Mouse (Mus musculus) left cerebral cortex, adult 2 months (tissue): ENCODE measurements around the gene Abtb2. TPM values are rescaled to one million over a fixed set of nuclear protein-coding genes. Genes with fewer than 3 reads are reported as not detected.

Experiments used
- DNase-seq, 2 experiments: peaks; one replicate each; pipeline ENCODE4 v3.0.0; 2021 to 2022; ENCODE audit warnings: low spot score in 2 of 2, mixed read lengths in 1 of 2; ENCODE audit errors: extremely low spot score in 1 of 2
- H3K27ac ChIP-seq: fragments of 200-600 bp; 2 replicates; pipeline ENCODE4 v1.8.1; 2022
- H3K4me3 ChIP-seq: fragments of 200-600 bp; 2 replicates; pipeline ENCODE4 v1.8.1; 2022
- CTCF ChIP-seq: fragments of 200-600 bp; IDR thresholded peaks from 2 replicates; pipeline ENCODE4 v1.8.1; 2022; ENCODE audit warnings: antibody characterized with exemption, mild to moderate bottlenecking, moderate library complexity
- intact Hi-C: fragments of 180-260 bp; cut with DNase I; formaldehyde crosslinking; loops from one replicate; pipeline ENCODE4 v1.15.1; 2025
- total RNA-seq, 2 experiments: library from RNA; stranded (reverse); gene quantifications; 2 replicates each; pipeline ENCODE4 v1.2.3; 2021

Gene Abtb2
- total RNA-seq, 2 experiments from 2014 or later = 8.1 to 9.7 TPM

GRCm38 (mm10) chr2:103603869-103604268 lies 37.8 kb downstream of the Abtb2 start:
- H3K27ac ChIP-seq = no peak overlapping the region
- intact Hi-C loops = no loop called here
- no peak for TF ChIP-seq CTCF
- no peak overlapping the region for H3K4me3 ChIP-seq
- DNase-seq = no peak

GRCm38 (mm10) chr2:103605805-103606498 lies 39.8 kb downstream of the Abtb2 start:
- no peak for DNase-seq
- no peak for TF ChIP-seq CTCF
- H3K4me3 ChIP-seq = no peak overlapping the region
- intact Hi-C loops = no loop called here
- no peak overlapping the region for H3K27ac ChIP-seq

GRCm38 (mm10) chr2:103607926-103608325 lies 41.8 kb downstream of the Abtb2 start:
- H3K27ac ChIP-seq = no peak overlapping the region
- no peak overlapping the region for H3K4me3 ChIP-seq
- TF ChIP-seq CTCF = no peak
- intact Hi-C loops = no loop called here
- no peak for DNase-seq

- TF ChIP-seq CTCF = no peak
- Histone ChIP-seq H3K4me3 (no peak overlapping the region), H3K27ac (no peak overlapping the region)
- intact Hi-C loops = no loop called here
- no peak for DNase-seq
Observed at GRCm38 (mm10) chr2:103608947-103609346, 42.8 kb downstream of the Abtb2 start.

- H3K27ac ChIP-seq = no peak overlapping the region
- no peak for TF ChIP-seq CTCF
- H3K4me3 ChIP-seq = no peak overlapping the region
- no peak for DNase-seq
- intact Hi-C loops = no loop called here
Observed at GRCm38 (mm10) chr2:103609499-103609898, 43.4 kb downstream of the Abtb2 start.

GRCm38 (mm10) chr2:103610831-103611535 lies 44.9 kb downstream of the Abtb2 start:
- intact Hi-C loops = loop anchor here (5.0 kb wide), 1 partner anchor 44 kb away; the partner anchor contains the start of gene Abtb2
- Histone ChIP-seq H3K4me3 (no peak overlapping the region), H3K27ac (no peak overlapping the region)
- DNase-seq = no peak
- TF ChIP-seq CTCF = no peak

GRCm38 (mm10) chr2:103613865-103614264 lies 47.8 kb downstream of the Abtb2 start:
- no peak for DNase-seq
- TF ChIP-seq CTCF = no peak
- H3K4me3 ChIP-seq = no peak overlapping the region
- H3K27ac ChIP-seq = no peak overlapping the region
- intact Hi-C loops = loop anchor here (5.0 kb wide), 1 partner anchor 47 kb away; the partner anchor contains the start of gene Abtb2

- Histone ChIP-seq H3K27ac (no peak overlapping the region), H3K4me3 (no peak overlapping the region)
- no peak for DNase-seq
- no peak for TF ChIP-seq CTCF
- intact Hi-C loops = no loop called here
Observed at GRCm38 (mm10) chr2:103615028-103615427, 48.9 kb downstream of the Abtb2 start.

GRCm38 (mm10) chr2:103618407-103618806 lies 52.3 kb downstream of the Abtb2 start:
- TF ChIP-seq CTCF = no peak
- intact Hi-C loops = no loop called here
- no peak overlapping the region for H3K4me3 ChIP-seq
- H3K27ac ChIP-seq = no peak overlapping the region
- no peak for DNase-seq

- intact Hi-C loops = no loop called here
Observed at GRCm38 (mm10) chr2:103622950-103623349, 56.8 kb downstream of the Abtb2 start.

GRCm38 (mm10) chr2:103625349-103625932 lies 59.3 kb downstream of the Abtb2 start:
- intact Hi-C loops = no loop called here
- no peak for TF ChIP-seq CTCF
- Histone ChIP-seq H3K27ac (no peak overlapping the region), H3K4me3 (no peak overlapping the region)
- no peak for DNase-seq

More at GRCm38 (mm10) chr2:103622950-103623349, 56.8 kb downstream of the Abtb2 start:
- H3K4me3 ChIP-seq = no peak overlapping the region
- DNase-seq = no peak
- no peak overlapping the region for H3K27ac ChIP-seq
- TF ChIP-seq CTCF = no peak

- no peak for DNase-seq
- intact Hi-C loops = no loop called here
- no peak overlapping the region for H3K4me3 ChIP-seq
- TF ChIP-seq CTCF = no peak
- H3K27ac ChIP-seq = no peak overlapping the region
Observed at GRCm38 (mm10) chr2:103627101-103627500, 61.0 kb downstream of the Abtb2 start.
